Mouse (Mus musculus) hindbrain, embryonic 12.5 days (tissue): ENCODE results near the gene Gm49391. TPM values are rescaled to one million over a fixed set of nuclear protein-coding genes. Genes with fewer than 3 reads are reported as not detected.

Experiments
- ATAC-seq: fragments of 200-750 bp; cut with Nextera tagmentation; 2 replicates; pipeline ENCODE4 v1.8.0; 2017; ENCODE audit warnings: moderate TSS enrichment; ENCODE audit not compliant: low FRiP score
- H3K27ac ChIP-seq: fragments of 300-500 bp; sonication (generic); 2 replicates; pipeline ENCODE4 v1.5.1; 2016; ENCODE audit warnings: mild to moderate bottlenecking
- H3K27me3 ChIP-seq: fragments of 300-500 bp; sonication (generic); 2 replicates; pipeline ENCODE4 v1.6.1; 2016; ENCODE audit warnings: mild to moderate bottlenecking
- H3K36me3 ChIP-seq: fragments of 300-500 bp; sonication (generic); 2 replicates; pipeline ENCODE4 v1.6.1; 2016; ENCODE audit warnings: mild to moderate bottlenecking
- H3K4me1 ChIP-seq: fragments of 300-500 bp; sonication (generic); 2 replicates; pipeline ENCODE4 v1.6.1; 2016
- H3K4me2 ChIP-seq: fragments of 300-500 bp; sonication (generic); replicated peaks from 2 replicates; pipeline ENCODE4 v1.6.1; 2016; ENCODE audit warnings: mild to moderate bottlenecking
- H3K4me3 ChIP-seq: fragments of 300-500 bp; sonication (generic); 2 replicates; pipeline ENCODE4 v1.5.1; 2016; ENCODE audit warnings: mild to moderate bottlenecking
- H3K9ac ChIP-seq: fragments of 300-500 bp; sonication (generic); 2 replicates; pipeline ENCODE4 v1.6.1; 2016; ENCODE audit warnings: mild to moderate bottlenecking, moderate library complexity
- H3K9me3 ChIP-seq: fragments of 300-500 bp; sonication (generic); replicated peaks from 2 replicates; pipeline ENCODE4 v1.6.1; 2016; ENCODE audit warnings: mild to moderate bottlenecking
- WGBS: fragments of 180-500 bp; shearing (Covaris S2); methylation state at CpG from one replicate; pipeline ENCODE4 v1.1.7; 2016; 5-methylcytosine and 5-hydroxymethylcytosine counted together
- polyA plus RNA-seq: library from polyadenylated mRNA; unstranded; fragments of >200 nt; fragmentation: Nextera tagmentation; extraction: Ambion mirVana; gene quantifications from 2 replicates; pipeline ENCODE4 v1.2.1, GENCODE M21; 2016

Gene Gm49391
- polyA plus RNA-seq, 1 experiment from 2014 or later, result 1.6 TPM

DNA sequence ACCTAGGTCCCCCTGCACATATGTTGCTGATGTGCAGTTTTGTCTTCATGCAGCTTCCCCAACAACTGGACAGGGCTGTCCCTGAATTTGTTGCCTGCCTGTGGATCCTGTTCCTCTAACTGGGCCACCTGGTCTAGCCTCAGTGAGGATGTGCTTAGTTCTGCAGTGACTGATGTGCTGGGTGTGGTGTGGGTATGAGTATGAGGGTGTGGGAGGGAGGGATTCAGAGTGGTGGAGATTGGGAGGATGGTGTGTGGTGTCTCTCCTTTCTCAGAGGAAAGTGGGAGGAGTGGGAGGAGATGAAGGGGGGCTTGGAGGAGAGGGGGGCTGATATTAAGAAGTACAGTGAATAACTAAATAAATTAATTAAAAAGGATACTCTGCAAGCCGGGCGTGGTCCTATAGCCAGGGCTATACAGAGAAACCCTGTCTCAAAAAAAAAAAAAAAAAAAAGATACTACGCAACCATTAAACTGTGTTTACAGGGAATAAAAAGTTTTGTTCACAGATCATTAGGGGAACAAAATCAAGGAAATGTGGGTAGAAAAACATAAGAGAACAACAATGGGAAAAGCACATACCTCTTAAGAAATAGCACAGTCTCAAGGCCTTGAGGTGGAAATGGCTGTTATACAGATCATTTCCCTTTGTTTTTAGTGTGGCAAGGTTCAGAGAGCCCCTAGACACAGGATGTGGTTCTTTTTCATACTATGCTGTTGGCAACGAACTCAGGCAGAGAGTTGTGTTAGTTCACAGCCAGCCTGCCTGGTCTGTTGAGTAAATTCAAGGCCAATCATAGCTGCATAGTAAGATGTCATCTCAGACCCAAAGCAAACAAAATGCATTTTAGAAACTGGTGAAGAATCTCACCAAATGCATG, 87.9 kb downstream of the Gm49391 start:
- Histone ChIP-seq H3K27ac (no peak overlapping the region), H3K9ac (no peak overlapping the region), H3K27me3 (no peaks in the 10 kb centered on the region), H3K4me2 (no peak overlapping the region), H3K36me3 (no peaks in the 10 kb centered on the region), H3K4me3 (no peak overlapping the region), H3K9me3 (no peaks in the 10 kb centered on the region), H3K4me1 (no peaks in the 10 kb centered on the region)
- ATAC-seq, result no peak
- WGBS, result 89% methylated on average over 4 of the region's 4 CpGs

Other genes with a start within 250 kb of the Gm49391 start
- gene BC051665, start 150.2 kb downstream of the Gm49391 start, polyA plus RNA-seq, result not detected in 2 replicates
- not detected in 2 replicates for gene Ctsll3, start 133.7 kb downstream of the Gm49391 start, polyA plus RNA-seq
- gene 4930486L24Rik, start 72.1 kb downstream of the Gm49391 start, polyA plus RNA-seq, result 0.17 and 0.30 TPM in 2 replicates
- gene Gm49392, start 39.7 kb downstream of the Gm49391 start, polyA plus RNA-seq, result not detected in 2 replicates
- 0.96 and 2.4 TPM in 2 replicates for gene Ctla2b, start 39.1 kb downstream of the Gm49391 start, polyA plus RNA-seq
- not detected in 2 replicates for gene Tpbpb, start 31.7 kb downstream of the Gm49391 start, polyA plus RNA-seq
- gene Gm49393, start 981 bp downstream of the Gm49391 start, polyA plus RNA-seq, result not detected in 2 replicates
- 10.1 and 14.1 TPM in 2 replicates for gene Ctla2a, start 54 bp upstream of the Gm49391 start, polyA plus RNA-seq
- gene Tpbpa, start 5.4 kb upstream of the Gm49391 start, polyA plus RNA-seq, result not detected in 2 replicates
- gene Ctsj, start 69.4 kb upstream of the Gm49391 start, polyA plus RNA-seq, result not detected in 2 replicates
- gene Ctsq, start 104.1 kb upstream of the Gm49391 start, polyA plus RNA-seq, result not detected in 2 replicates
- gene Ctsr, start 227.7 kb upstream of the Gm49391 start, polyA plus RNA-seq, result not detected in 2 replicates